Mouse (Mus musculus) lung, embryonic 16.5 days (tissue): ENCODE results near the gene Paox. TPM values are rescaled to one million over a fixed set of nuclear protein-coding genes. Genes with fewer than 3 reads are reported as not detected.

Experiments
- ATAC-seq: fragments of 200-750 bp; cut with Nextera tagmentation; 2 replicates; pipeline ENCODE4 v1.8.0; 2017; ENCODE audit warnings: low read depth, mild to moderate bottlenecking, moderate library complexity
- H3K27ac ChIP-seq: fragments of 300-500 bp; sonication (generic); 2 replicates; pipeline ENCODE4 v1.5.1; 2014; ENCODE audit warnings: mild to moderate bottlenecking, control low read depth, low read length
- H3K27me3 ChIP-seq: fragments of 300-500 bp; sonication (generic); 2 replicates; pipeline ENCODE4 v1.6.1; 2014; ENCODE audit warnings: low read depth, low read length, mixed read lengths; ENCODE audit not compliant: control insufficient read depth, insufficient read depth
- H3K36me3 ChIP-seq: fragments of 300-500 bp; sonication (generic); 2 replicates; pipeline ENCODE4 v1.6.1; 2014; ENCODE audit warnings: low read length; ENCODE audit not compliant: control insufficient read depth, insufficient read depth
- H3K4me1 ChIP-seq: fragments of 300-500 bp; sonication (generic); replicated peaks from 2 replicates; pipeline ENCODE4 v1.6.1; 2014; ENCODE audit warnings: low read length, mixed read lengths; ENCODE audit not compliant: control insufficient read depth, insufficient read depth
- H3K4me2 ChIP-seq: fragments of 300-500 bp; sonication (generic); 2 replicates; pipeline ENCODE4 v1.6.1; 2014; ENCODE audit warnings: low read depth, low read length, control low read depth
- H3K4me3 ChIP-seq: fragments of 300-500 bp; sonication (generic); 2 replicates; pipeline ENCODE4 v1.5.1; 2014; ENCODE audit warnings: mild to moderate bottlenecking, low read length, control low read depth
- H3K9ac ChIP-seq: fragments of 300-500 bp; sonication (generic); 2 replicates; pipeline ENCODE4 v1.6.1; 2014; ENCODE audit warnings: low read length, control low read depth
- H3K9me3 ChIP-seq: fragments of 300-500 bp; sonication (generic); 2 replicates; pipeline ENCODE4 v1.6.1; 2016; ENCODE audit warnings: low read length; ENCODE audit not compliant: control insufficient read depth
- WGBS: fragments of 180-500 bp; shearing (Covaris S2); extraction: QIAGEN DNeasy Blood & Tissue Kit; methylation state at CpG from one replicate; pipeline ENCODE4 v1.1.7; 2014; 5-methylcytosine and 5-hydroxymethylcytosine counted together
- polyA plus RNA-seq: library from polyadenylated mRNA; unstranded; fragments of >200 nt; fragmentation: Nextera tagmentation; extraction: Ambion mirVana; gene quantifications from 2 replicates; pipeline ENCODE4 v1.2.1, GENCODE M21; 2015

The Paox gene
- 19.9 and 21.3 TPM in 2 replicates for polyA plus RNA-seq

DNA sequence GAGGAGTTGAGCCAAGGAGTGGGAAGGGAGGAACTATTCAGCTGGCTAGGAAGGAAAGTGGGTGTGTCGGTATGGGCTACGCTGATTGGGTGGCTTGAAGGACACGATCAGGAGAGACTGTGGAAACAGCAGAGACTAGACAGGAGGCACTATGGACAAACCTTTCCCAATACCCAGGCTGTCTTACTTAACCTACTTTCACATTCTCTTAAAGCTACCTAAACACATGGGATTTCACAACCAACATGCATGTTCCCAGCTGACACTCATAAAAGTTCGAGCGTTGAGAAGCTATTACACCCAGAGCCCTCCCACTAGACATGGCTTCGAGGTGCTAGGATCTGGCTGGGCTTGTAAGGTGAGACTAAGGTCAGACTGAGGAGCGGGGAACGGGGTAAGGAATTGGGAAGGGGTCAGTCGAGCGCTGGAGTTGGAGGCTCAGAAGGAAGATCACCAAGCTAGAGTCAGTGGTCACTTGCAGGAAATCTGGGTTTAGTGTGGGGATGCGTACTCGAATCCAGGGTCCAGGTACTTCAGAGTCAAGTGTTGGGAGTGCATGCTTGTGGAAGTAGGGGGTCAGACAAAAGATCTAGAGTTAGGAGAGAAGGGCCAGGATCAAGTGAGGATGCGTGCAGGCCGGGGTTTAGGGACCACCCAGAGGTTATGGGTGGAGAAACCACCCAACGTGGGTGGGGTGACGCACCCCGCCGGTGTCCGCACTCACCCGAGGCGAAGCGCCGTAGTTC lies at the start of gene Paox:
Gene Paox (plus strand): TSS at position 217 of the 746 bp plus-strand sequence.
- peak; percentile 89 for ATAC-seq
- H3K4me1 ChIP-seq: peaks cover 2% of the 10 kb centered on the region; the same call in 1 of the 2 replicates
- H3K36me3 ChIP-seq: peaks cover 12% of the 10 kb centered on the region
- H3K27ac ChIP-seq: peak within 1 kb of the TSS; percentile 94
- no peaks in the 10 kb centered on the region for H3K27me3 ChIP-seq
- under 1% methylated on average over 23 of the region's 23 CpGs for WGBS
- no peaks in the 10 kb centered on the region for H3K9me3 ChIP-seq
- peak within 1 kb of the TSS; percentile 97 for H3K4me2 ChIP-seq
- H3K9ac ChIP-seq: peak within 1 kb of the TSS; percentile 92
- H3K4me3 ChIP-seq: peak within 1 kb of the TSS; percentile 88

DNA sequence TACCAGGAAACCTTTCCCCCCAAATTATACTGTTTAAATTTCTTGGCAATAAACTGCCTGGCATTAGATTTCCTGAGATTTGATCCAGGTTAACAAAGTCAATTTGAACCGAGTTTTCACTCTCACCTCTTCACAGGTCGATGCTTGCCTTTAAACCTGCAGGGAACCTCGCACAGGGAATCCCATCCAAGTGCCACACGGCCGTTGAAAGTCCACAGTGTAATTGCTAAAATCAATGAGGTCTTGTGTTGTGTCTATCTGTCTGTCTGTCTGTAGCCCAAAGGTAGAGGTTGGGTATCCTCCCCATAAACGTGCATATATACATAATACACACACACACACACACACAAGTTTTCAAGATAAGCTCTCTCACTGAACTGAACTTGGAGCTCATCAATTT lies 48.2 kb upstream of the Paox start:
- Histone ChIP-seq H3K36me3 (no peaks in the 10 kb centered on the region), H3K9me3 (no peaks in the 10 kb centered on the region), H3K9ac (no peak overlapping the region), H3K4me1 (no peaks in the 10 kb centered on the region), H3K27me3 (peaks cover 19% of the 10 kb centered on the region), H3K4me2 (no peak overlapping the region), H3K4me3 (no peak overlapping the region), H3K27ac (no peak overlapping the region)
- ATAC-seq: no peak
- WGBS: 57% methylated on average over 6 of the region's 6 CpGs

DNA sequence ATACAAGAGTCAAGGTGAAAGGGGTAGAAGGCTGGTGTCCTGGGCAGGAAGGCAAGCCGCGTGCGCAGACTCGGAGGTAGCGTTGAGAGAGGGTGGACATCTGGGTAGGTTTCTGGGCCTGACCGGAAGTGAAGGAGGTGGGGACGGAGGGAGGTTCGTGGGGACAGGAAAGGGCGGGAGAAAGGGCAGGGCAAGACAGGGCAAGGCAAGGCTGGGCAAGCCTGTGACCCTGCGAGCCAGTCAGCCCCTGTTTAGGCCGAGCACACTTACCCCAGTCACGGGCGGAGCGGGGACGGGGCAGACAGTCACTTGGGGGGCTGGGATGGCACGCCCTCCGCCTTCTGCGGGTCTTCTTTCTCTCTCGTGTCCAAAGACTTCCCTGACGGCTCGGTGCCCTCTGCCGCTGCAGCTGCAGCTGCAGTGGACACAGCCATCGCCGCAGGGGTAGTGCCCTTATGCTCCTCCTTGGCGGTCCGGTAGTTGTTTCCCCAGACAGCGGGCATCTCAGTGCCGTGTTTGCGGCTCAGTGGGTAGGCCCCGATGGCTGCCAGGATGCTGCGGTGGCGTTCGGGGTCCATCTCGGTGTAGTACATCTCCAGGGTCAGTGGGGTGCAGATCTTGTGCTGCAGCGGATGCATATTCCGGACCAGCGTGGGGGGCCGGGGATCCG lies 45.4 kb upstream of the Paox start:
- peak overlapping the region; percentile 54; the same call in 1 of the 2 replicates for H3K9ac ChIP-seq
- no peaks in the 10 kb centered on the region for H3K36me3 ChIP-seq
- peak overlapping the region; percentile 58 for H3K4me2 ChIP-seq
- no peaks in the 10 kb centered on the region for H3K9me3 ChIP-seq
- H3K4me1 ChIP-seq: no peaks in the 10 kb centered on the region
- 20% methylated on average over 35 of the region's 39 CpGs for WGBS
- H3K4me3 ChIP-seq: peak overlapping the region; percentile 38
- H3K27ac ChIP-seq: no peak overlapping the region
- H3K27me3 ChIP-seq: peaks cover 6% of the 10 kb centered on the region
- ATAC-seq: peak; percentile 59

DNA sequence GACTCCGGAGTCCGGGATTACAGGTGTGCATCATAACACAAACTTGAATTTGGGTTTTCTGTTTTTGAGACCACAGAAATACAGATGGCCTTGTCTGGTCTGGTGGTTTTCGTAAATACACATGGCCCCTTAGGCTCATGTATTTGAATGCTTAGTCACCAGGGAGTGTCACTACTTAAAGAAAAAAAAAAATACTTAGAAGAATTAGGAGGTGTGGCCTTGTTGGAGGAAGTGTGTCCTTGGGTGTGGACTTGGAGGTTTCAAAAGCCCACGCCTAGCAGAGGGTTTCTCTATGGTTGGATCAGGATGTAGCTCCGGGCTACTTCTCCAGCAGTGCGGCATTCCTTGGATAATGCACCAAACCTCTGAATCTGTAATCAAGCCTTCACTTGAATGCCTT lies 37.9 kb upstream of the Paox start:
- Histone ChIP-seq H3K9me3 (no peaks in the 10 kb centered on the region), H3K4me1 (no peaks in the 10 kb centered on the region; the same call in 1 of the 2 replicates), H3K4me2 (no peak overlapping the region), H3K9ac (no peak overlapping the region), H3K27me3 (peaks cover 37% of the 10 kb centered on the region), H3K36me3 (no peaks in the 10 kb centered on the region), H3K27ac (no peak overlapping the region), H3K4me3 (no peak overlapping the region)
- no peak for ATAC-seq
- 65% methylated on average over 6 of the region's 6 CpGs for WGBS

DNA sequence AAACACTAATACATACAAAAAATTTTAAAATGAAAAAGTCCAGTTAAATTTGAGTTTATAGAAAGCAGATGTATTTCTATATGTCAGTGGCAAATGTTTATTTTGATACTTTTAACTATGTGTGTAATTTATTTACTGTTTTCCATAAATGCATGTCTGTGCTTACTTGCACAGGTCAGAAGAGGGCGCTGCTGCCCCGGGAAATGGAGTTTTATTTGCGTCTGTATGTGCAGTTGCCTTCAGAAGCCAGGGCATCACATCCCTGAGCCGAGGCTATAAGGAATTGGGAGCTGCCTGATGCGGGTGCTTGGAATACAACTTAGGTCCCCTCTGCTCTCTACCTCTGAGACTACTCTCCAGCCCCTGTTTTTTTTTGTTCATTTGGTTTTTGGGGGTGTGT lies 36.9 kb upstream of the Paox start:
- Histone ChIP-seq H3K36me3 (no peaks in the 10 kb centered on the region), H3K4me3 (no peak overlapping the region), H3K4me1 (no peaks in the 10 kb centered on the region; the same call in 1 of the 2 replicates), H3K27me3 (peaks cover 39% of the 10 kb centered on the region), H3K4me2 (no peak overlapping the region), H3K27ac (no peak overlapping the region), H3K9me3 (no peaks in the 10 kb centered on the region), H3K9ac (no peak overlapping the region)
- ATAC-seq: no peak
- 4% methylated on average over 5 of the region's 5 CpGs for WGBS

DNA sequence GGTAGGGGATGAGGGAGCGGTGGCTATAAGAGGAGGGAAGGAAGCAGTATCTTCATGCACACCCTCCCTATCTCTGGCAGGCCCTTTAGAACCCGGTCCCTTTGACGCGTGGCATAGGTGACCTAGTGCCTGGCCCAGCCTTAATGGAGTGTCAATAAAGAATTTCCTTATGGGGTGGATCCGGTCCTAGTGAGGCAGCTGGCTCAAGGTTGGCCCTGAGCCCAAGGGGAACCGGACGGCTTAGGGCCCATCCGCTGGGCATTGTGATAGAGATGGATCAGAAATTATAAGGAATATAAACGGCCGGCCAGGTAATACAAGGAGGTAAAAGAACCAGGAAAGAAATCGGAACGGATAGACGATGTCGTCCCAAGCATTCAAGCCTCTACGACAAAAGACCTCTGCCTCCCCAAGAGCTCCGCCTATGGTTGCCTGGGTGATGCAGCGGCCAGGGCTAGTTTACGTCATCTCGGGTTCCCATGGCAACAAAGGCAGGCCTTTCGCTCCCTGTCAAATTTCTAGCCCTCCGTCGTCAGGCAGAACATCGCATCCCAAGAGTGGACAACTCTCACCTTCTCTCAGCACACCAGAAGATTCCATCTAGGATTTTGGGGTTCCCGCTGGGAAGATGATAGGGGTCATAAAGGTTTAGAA lies 35.0 kb upstream of the Paox start:
- no peaks in the 10 kb centered on the region for H3K9me3 ChIP-seq
- H3K4me1 ChIP-seq: no peaks in the 10 kb centered on the region; the same call in 1 of the 2 replicates
- no peak overlapping the region for H3K9ac ChIP-seq
- H3K36me3 ChIP-seq: no peaks in the 10 kb centered on the region
- peak overlapping the region; percentile 17 for H3K4me3 ChIP-seq
- peak; percentile 77 for ATAC-seq
- no peak overlapping the region for H3K27ac ChIP-seq
- peaks cover 39% of the 10 kb centered on the region for H3K27me3 ChIP-seq
- WGBS: 3% methylated on average over 24 of the region's 24 CpGs
- H3K4me2 ChIP-seq: peak overlapping the region; percentile 37

DNA sequence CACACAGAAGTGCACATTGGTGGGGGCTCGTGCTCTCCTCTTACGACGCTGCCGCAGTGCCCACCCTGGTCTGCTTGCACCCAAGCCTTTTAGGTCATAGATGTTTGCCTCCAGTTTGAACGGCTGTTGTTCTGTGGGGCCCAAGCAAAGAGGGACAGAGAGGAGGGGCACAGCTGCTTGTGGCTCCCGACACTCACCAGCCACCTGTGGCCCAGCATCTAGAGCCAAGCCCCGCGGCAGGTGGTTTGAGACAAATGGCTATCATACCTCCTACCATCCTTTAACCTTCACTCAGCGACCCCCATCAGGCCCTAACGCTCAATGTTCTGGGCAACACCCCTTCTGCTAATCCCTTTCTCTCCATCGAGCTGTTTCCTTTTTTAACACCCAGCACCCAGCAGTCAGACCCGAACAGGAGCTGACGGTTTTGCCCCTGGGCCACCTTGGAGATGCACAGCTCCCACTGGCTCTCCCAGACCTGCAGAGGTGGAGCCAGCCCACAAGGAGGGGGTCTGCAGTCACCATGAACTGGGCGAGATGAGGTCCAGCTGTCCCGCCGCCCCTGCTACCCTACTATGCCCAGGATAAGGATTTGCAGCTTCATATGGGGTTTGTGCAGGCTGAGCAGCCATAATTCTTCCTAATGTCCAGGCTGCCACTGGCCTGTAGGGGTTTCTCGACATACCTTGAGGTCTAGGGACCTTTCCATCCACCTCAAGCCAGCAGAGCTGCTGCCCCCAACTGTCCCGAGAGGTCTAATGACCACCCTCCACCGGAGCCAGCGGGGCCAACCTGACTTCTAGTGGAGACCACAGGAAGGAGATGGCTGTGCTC lies 34.0 kb upstream of the Paox start:
- H3K4me2 ChIP-seq: no peak overlapping the region
- peaks cover 39% of the 10 kb centered on the region for H3K27me3 ChIP-seq
- WGBS: 18% methylated on average over 20 of the region's 20 CpGs
- no peak overlapping the region for H3K4me3 ChIP-seq
- H3K9me3 ChIP-seq: no peaks in the 10 kb centered on the region
- ATAC-seq: no peak
- no peaks in the 10 kb centered on the region; the same call in 1 of the 2 replicates for H3K4me1 ChIP-seq
- no peak overlapping the region for H3K27ac ChIP-seq
- H3K9ac ChIP-seq: no peak overlapping the region
- no peaks in the 10 kb centered on the region for H3K36me3 ChIP-seq

DNA sequence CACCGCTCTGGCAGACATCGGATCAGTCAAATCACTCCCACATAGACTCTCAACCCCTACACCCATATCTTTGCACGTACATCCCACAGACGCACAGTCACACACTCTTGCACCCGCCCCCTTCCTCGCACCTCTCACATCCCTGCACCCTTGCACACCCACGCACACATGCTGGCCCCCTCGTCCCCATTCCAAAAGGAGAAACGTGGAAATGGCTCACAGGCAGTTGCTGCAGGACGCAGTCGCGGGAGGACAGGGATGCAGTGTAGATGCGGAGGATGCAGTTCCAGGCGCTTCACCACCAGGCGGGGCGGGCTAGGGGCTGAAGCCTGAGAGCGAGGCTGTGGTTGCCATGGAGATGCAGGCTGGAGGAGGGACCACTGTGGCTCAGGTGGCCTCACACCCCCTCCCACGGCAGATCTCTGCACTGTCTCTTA lies 33.3 kb upstream of the Paox start, which contains the start of gene Caly:
Gene Caly (minus strand): TSS at position 307 of the 437 bp plus-strand sequence.
- no peaks in the 10 kb centered on the region for H3K9me3 ChIP-seq
- H3K4me3 ChIP-seq: no peak within 1 kb of the TSS
- WGBS: 4% methylated on average over 18 of the region's 18 CpGs
- H3K4me2 ChIP-seq: no peak within 1 kb of the TSS
- H3K4me1 ChIP-seq: no peaks in the 10 kb centered on the region; the same call in 1 of the 2 replicates
- ATAC-seq: no peak
- no peak within 1 kb of the TSS for H3K27ac ChIP-seq
- H3K9ac ChIP-seq: no peak within 1 kb of the TSS
- H3K27me3 ChIP-seq: peaks cover 39% of the 10 kb centered on the region
- no peaks in the 10 kb centered on the region for H3K36me3 ChIP-seq
